Mouse (Mus musculus) T-helper 17 cell (primary cell): Measurements from ENCODE around the gene Wfdc3.
"Not testable (repeated sequence)": the region's sequence is repeated elsewhere in the genome, so short reads cannot be mapped to it uniquely, and the experiment has no call there.

Experiments
- in situ Hi-C, 2 experiments: fragments of 300-600 bp; cut with MboI, MseI; formaldehyde crosslinking; loops; 1 replicate in 1 of 2; 2 replicates in 1 of 2; pipeline ENCODE4 v1.15.1; 2025; ENCODE audit warnings: high pct_unique_total_duplicates in 2 of 2

The Wfdc3 gene

DNA sequence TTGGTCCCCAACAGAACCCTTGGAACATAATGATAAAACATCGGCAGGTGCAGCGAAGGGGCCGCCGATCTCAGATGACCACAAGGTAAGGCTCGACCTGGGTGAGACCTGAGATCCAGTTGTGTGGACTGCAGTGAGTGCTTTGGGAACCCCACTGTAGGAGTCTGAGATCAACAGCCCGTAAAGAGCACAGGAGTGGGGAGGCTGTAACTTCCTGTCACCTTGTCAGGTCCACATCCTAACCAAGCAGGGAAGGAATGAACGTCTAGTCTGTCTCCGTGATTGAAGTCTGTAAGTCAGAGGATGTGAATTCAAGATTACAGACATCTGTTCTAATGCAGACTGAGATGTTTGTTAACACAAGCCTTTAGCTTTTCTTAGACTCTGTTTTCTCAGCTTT, 962 bp upstream of the Wfdc3 start:
- in situ Hi-C loops, result loop anchor here in 1 of 2 experiments (10.0 kb wide), 1 partner anchor 1692 kb away; the partner anchor contains the start of gene Mybl2

- in situ Hi-C loops, result loop anchor here in 1 of 2 experiments (10.0 kb wide), 1 partner anchor 1690 kb away; the partner anchor contains the start of gene Mybl2
These were observed 744 bp downstream of the Wfdc3 start for GRCm38 (mm10) chr2:164744987-164745386.

- in situ Hi-C loops, result loop anchor here in 1 of 2 experiments (10.0 kb wide), 1 partner anchor 1685 kb away; the partner anchor contains the start of gene Mybl2
These were observed 5.9 kb downstream of the Wfdc3 start for GRCm38 (mm10) chr2:164739876-164740275.

GRCm38 (mm10) chr2:164737377-164738090, 8.2 kb downstream of the Wfdc3 start:
- in situ Hi-C loops, result no loop called here

DNA sequence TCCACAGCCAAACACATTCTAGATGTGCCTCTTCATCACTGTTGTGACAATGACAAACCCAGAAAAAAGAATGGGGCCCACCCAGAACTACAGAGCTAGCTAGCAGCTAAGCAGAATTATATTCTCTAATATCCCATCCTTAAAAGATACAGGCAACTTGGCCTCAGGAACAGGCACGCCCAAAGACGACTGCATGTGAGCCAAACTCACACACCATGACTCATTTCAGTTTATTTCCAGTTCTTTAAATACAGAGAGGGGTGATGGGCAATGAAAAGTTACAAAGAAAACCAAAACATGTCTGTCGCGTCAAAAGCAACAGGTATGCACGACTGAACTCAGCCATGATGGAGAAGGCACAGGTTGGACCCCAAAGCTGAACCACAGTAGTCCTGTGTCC, 10.3 kb downstream of the Wfdc3 start:
- in situ Hi-C loops, result no loop called here

- in situ Hi-C loops, result no loop called here
These were observed 10.9 kb downstream of the Wfdc3 start for GRCm38 (mm10) chr2:164734839-164735238.

DNA sequence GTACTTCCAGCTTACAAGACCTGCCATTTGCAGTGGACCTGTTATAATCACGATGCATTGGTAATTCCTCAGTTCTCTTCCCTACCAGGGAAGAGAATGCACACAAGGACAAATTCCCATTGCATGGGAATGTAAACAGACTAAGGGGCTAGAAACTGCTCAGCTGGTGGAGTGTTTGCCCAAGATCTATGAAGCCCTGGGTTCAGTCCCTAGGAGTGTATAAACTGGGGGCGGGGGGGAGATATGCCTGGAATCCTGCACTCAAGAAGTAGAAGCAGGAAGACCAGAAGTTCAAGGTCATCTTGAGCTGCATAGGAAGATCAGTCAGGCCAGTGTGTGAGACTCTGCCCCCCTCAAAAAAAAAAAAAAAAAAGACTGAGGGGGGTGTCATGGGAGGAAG, 12.5 kb downstream of the Wfdc3 start:
- in situ Hi-C loops, result no loop called here

DNA sequence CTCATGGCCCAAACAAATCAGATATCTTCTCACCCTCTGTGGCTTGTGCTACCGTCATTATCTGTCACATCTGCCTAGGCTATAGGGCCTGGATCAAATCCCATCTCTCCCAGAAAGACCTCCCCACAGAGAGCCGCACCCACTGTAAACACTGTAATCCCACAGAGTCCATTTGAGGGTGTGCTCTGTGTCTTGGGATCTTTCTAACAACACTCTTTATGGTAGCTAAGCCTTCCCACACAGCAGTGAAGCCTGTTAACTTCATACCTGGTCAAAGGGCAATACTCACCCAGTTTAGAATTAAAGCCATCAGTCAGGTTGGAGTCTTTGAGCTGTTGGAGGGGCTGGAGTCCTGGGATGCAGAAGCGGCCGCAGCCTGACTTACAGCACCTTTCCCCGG, 14.0 kb downstream of the Wfdc3 start:
- in situ Hi-C loops, result no loop called here

DNA sequence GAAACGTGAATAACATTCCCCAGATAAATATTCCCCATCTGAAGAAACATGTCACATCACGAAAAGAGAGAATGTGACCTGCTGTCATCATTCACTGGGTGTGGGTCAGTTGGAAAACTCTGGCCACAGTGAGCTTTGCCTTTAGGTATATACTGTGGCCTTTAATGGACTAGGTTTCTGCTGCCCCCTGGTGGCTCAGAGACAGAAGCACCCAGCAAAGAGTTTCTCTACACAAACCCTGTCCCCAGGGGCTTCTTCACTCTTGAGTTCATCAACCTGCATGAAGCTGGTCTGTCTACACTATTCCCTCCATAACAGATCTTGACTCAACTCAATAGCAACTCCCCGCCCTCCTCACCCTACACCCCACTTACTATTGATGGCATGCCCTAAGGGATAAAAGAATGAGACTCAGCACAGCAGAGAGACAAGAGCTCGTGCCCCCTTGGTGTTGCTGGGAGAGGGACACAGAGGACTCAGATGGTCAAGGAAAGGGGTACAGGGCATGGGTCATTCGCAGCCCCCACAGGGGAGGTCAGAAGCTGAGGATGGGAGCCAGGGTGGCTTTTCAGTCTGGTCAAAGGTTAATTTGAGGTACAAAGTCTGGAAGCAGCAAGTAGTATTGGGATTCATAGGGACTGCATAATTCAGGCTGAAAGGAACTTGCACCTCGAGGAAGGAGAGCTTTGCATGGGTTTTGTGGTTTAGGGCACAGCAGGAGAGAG, 19.7 kb downstream of the Wfdc3 start:
- in situ Hi-C loops, result loop anchor here in 1 of 2 experiments (5.0 kb wide), 1 partner anchor 49 kb away; no protein-coding TSS in a partner anchor

GRCm38 (mm10) chr2:164723276-164723675, 22.5 kb downstream of the Wfdc3 start:
- in situ Hi-C loops, result loop anchor here in 1 of 2 experiments (5.0 kb wide), 1 partner anchor 131 kb away; the partner anchor contains the start of gene Eppin

GRCm38 (mm10) chr2:164716194-164716786, 29.4 kb downstream of the Wfdc3 start:
- in situ Hi-C loops, result not testable (repeated sequence)

DNA sequence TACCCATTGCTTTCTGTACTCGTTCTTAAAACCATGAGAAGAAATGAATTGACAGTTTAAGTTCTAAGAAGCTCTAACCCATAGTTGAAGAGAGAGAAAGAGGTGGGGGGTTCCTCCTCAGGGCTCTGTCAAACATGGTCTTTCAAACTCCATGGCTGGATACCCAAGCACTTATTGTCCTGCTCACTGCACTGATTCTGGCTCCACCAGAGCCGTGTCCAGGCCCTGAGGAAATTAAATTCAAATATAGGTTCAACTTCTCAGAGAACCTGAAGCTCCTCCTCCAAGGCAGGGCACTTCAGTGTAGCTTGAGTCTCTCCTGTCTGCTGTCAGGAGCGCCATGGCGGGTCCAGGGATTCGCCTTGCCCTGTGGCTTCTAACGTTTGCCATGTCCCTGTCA, 30.7 kb downstream of the Wfdc3 start, which contains the start of gene Spint5:
Spint5 (plus strand) TSS at position 301 of the 400 bp plus-strand sequence.
- in situ Hi-C loops, result no loop called here

- in situ Hi-C loops, result no loop called here
These were observed 39.7 kb downstream of the Wfdc3 start for GRCm38 (mm10) chr2:164705991-164706390.

DNA sequence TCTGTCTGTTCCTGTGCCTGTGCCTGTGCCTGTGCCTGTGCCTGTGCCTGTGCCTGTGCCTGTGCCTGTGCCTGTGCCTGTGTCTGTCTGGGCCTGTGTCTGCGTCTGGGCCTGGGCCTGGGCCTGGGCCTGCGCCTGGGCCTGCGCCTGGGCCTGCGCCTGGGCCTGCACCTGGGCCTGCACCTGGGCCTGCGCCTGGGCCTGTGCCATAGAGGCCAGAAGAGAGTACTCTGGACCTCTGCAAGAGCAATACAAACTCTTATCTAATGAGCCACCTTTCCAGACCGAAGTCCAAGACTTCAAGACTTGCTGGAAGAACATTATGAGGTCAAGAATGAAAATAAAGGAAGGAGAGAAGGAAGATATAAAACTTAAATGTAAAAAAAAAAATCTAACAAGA, 40.4 kb downstream of the Wfdc3 start:
- in situ Hi-C loops, result no loop called here

- in situ Hi-C loops, result no loop called here
These were observed 41.5 kb downstream of the Wfdc3 start for GRCm38 (mm10) chr2:164704235-164704634.

DNA sequence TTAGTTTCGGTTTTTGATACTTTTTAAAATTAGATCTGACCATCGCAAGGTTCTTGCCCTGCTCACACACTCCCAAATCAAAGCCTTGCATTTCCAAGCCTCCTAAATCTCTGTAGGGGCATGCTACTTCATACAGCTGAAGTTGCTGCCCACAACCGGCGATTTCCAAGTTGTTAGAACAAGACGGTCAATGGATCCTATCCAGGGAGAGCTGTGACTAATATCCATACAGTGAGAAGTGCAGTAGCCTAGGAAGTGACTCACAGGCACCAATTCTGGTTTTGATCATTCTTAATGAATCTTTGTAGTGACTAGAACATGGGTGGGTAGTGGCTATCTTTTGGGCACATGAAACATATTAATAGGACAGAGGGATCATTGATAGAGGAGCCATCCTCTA, 44.0 kb downstream of the Wfdc3 start:
- in situ Hi-C loops, result no loop called here

GRCm38 (mm10) chr2:164700959-164701358, 44.8 kb downstream of the Wfdc3 start:
- in situ Hi-C loops, result no loop called here

DNA sequence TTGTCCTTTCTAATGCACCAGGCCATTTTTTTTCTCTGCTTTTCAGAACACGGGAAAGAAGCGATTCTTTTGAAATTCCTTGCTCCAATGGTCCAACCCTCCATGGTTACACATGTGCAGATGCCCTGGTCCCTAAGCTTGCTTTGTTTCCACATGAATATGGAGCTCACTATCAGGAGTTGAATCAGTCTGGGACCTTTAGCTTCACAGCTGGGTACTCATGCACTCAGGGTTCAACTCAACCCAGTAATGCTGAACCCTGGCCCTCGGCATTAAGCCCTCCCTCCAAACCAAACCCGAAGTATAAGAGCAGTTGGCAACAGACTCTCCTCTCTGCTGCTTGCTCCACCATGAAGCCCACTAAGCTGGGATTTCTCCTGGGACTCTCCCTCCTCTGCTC, 47.5 kb downstream of the Wfdc3 start, which contains the start of gene Spint4:
Spint4 (plus strand) TSS at position 301 of the 400 bp plus-strand sequence.
- in situ Hi-C loops, result no loop called here

DNA sequence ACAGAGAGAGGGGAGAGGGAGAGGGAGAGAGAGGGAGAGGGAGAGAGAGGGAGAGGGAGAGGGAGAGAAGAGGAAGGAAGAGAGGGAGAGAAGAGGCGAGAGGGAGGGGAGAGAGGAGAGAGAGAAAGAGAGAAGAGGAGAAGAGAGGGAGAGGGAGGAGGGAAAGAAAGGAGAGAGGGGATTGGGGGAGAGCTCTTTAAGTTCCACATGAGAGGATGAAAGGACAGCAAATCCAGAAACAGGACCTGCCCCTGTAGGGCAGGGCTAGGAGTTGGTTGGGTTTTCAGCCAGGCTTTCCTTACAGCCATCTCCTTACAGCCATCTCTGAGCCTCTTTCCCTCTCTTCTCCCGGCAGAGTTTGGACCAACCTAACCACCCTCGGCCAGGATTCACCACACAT, 60.9 kb downstream of the Wfdc3 start, which contains the start of gene Wfdc13:
Wfdc13 (plus strand) TSS at position 301 of the 400 bp plus-strand sequence.
- in situ Hi-C loops, result no loop called here
